Mouse (Mus musculus): ENCODE data around the gene Ngly1. TPM values are rescaled to one million over a fixed set of nuclear protein-coding genes. Genes with fewer than 3 reads are reported as not detected.
"Not testable (repeated sequence)": the region's sequence is repeated elsewhere in the genome, so short reads cannot be mapped to it uniquely, and the experiment has no call there.

Gene Ngly1
- polyA plus RNA-seq, 1 experiment from 2014 or later = 27.8 TPM

- H3K4me2 ChIP-seq (replicated peaks) = no peak overlapping the region
- H3K27me3 ChIP-seq (ENCODE audit: control insufficient read depth, insufficient read depth, low read length) = no peaks in the 10 kb centered on the region
- H3K9me3 ChIP-seq (ENCODE audit: control insufficient read depth, low read length) = no peaks in the 10 kb centered on the region
- no peak overlapping the region for H3K9ac ChIP-seq
- no peaks in the 10 kb centered on the region for H3K4me1 ChIP-seq (replicated peaks; ENCODE audit: control insufficient read depth, insufficient read depth, low read length)
- no peak for DNase-seq (ENCODE audit: low spot score)
- H3K36me3 ChIP-seq (replicated peaks; ENCODE audit: control insufficient read depth, insufficient read depth) = no peaks in the 10 kb centered on the region; the same call in 1 of the 2 replicates
- no peak for ATAC-seq (ENCODE audit: low FRiP score)
- H3K27ac ChIP-seq = no peak overlapping the region
- 59% methylated on average over 1 of the region's 1 CpGs for WGBS
- H3K4me3 ChIP-seq (replicated peaks; ENCODE audit: low read length) = no peak overlapping the region
Measured at GRCm38 (mm10) chr14:16292371-16292770, 43.3 kb downstream of the Ngly1 start.

DNA sequence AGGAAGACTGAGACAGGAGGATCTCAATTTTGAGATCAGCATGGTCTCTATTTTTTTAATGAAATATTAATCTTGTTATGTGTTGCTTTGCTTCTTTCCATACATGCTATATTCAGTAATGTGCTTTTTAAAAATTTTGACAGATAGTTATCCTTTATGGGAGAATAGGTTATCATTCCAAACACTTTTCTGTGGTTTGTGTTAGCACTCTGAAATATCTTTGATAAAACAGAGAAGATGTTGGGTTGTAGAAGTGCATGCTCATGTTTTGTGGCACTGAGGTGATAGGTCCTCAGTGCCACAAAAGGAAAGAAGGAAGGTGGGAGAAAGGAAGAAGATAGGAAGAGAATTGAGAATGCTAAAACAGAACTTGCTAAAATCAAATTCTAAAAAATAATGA lies 43.9 kb downstream of the Ngly1 start:
- Histone ChIP-seq H3K4me2 (replicated peaks) (no peak overlapping the region), H3K4me3 (replicated peaks; ENCODE audit: low read length) (no peak overlapping the region), H3K36me3 (replicated peaks; ENCODE audit: control insufficient read depth, insufficient read depth) (no peaks in the 10 kb centered on the region; the same call in 1 of the 2 replicates), H3K4me1 (replicated peaks; ENCODE audit: control insufficient read depth, insufficient read depth, low read length) (no peaks in the 10 kb centered on the region), H3K9me3 (ENCODE audit: control insufficient read depth, low read length) (no peaks in the 10 kb centered on the region), H3K27ac (no peak overlapping the region), H3K27me3 (ENCODE audit: control insufficient read depth, insufficient read depth, low read length) (no peaks in the 10 kb centered on the region), H3K9ac (no peak overlapping the region)
- ATAC-seq (ENCODE audit: low FRiP score) = no peak
- DNase-seq (ENCODE audit: low spot score) = no peak

DNA sequence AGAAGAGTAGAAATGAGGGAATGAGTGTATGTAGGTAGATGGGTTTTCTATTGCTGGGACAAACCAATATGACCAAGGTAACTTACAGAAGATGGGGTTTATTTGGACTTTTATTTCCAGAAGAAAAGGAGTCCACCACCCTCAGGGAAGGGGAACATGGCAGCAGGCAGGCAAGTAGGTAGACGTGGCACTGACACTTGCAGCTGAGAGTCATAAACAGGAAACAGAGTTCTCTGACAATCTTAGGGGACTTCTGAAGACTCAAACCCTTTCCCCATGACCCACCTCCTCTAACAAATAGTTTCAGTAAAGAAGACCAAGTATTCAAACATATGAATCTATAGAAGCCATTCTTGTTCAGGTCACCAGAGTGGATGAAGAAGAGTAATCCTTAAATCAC lies 44.8 kb downstream of the Ngly1 start:
- Histone ChIP-seq H3K9ac (no peak overlapping the region), H3K27me3 (ENCODE audit: control insufficient read depth, insufficient read depth, low read length) (no peaks in the 10 kb centered on the region), H3K9me3 (ENCODE audit: control insufficient read depth, low read length) (no peaks in the 10 kb centered on the region), H3K36me3 (replicated peaks; ENCODE audit: control insufficient read depth, insufficient read depth) (no peaks in the 10 kb centered on the region; the same call in 1 of the 2 replicates), H3K27ac (no peak overlapping the region), H3K4me3 (replicated peaks; ENCODE audit: low read length) (no peak overlapping the region), H3K4me1 (replicated peaks; ENCODE audit: control insufficient read depth, insufficient read depth, low read length) (no peaks in the 10 kb centered on the region), H3K4me2 (replicated peaks) (no peak overlapping the region)
- no peak for ATAC-seq (ENCODE audit: low FRiP score)
- WGBS = 89% methylated on average over 1 of the region's 1 CpGs
- DNase-seq (ENCODE audit: low spot score) = no peak

DNA sequence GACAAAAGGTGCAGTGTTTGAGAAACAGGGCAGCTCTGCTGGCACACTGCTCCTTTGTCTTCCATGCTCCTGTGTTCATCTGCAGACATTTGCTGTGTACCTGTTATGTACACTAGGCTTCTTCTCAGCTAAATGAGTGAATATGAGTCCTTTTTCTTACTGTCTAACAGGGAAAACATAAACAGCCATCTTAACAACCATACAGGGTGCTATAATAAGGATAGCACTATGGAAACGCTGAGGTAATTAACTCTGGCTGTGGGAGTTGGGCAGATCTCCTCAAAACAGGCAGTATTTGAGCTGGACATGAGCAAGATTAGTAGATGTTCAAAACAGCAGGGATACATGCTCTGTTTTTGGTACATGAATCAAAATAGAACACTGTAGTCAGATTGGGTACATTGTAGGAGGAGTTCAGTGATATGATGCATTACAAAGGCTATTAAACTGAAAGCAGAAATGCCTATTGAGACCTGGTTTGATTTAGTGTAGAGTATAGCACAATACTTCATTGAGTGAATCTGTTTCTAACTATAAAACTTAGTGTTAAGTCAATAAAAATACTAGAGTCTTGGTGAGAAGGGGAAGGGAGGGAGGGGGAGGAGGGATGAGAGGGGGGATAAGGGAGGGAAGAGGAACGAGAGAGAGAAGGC lies 47.9 kb downstream of the Ngly1 start:
- ATAC-seq (ENCODE audit: low FRiP score) (no peak), DNase-seq (ENCODE audit: low spot score) (no peak)
- H3K4me3 ChIP-seq (replicated peaks; ENCODE audit: low read length) = no peak overlapping the region
- no peaks in the 10 kb centered on the region for H3K9me3 ChIP-seq (ENCODE audit: control insufficient read depth, low read length)
- H3K4me1 ChIP-seq (replicated peaks; ENCODE audit: control insufficient read depth, insufficient read depth, low read length) = no peaks in the 10 kb centered on the region
- 58% methylated on average over 2 of the region's 2 CpGs for WGBS
- no peak overlapping the region; the same call in 1 of the 2 replicates for H3K27ac ChIP-seq
- no peak overlapping the region for H3K9ac ChIP-seq
- no peak overlapping the region for H3K4me2 ChIP-seq (replicated peaks)
- no peaks in the 10 kb centered on the region for H3K36me3 ChIP-seq (replicated peaks; ENCODE audit: control insufficient read depth, insufficient read depth)
- H3K27me3 ChIP-seq (ENCODE audit: control insufficient read depth, insufficient read depth, low read length) = no peaks in the 10 kb centered on the region

GRCm38 (mm10) chr14:16301735-16302134 lies 52.7 kb downstream of the Ngly1 start:
- ATAC-seq (ENCODE audit: low FRiP score) = no peak
- Histone ChIP-seq H3K27ac (no peak overlapping the region), H3K36me3 (replicated peaks; ENCODE audit: control insufficient read depth, insufficient read depth) (peaks cover 6% of the 10 kb centered on the region; the same call in 1 of the 2 replicates), H3K9me3 (ENCODE audit: control insufficient read depth, low read length) (no peaks in the 10 kb centered on the region), H3K4me1 (replicated peaks; ENCODE audit: control insufficient read depth, insufficient read depth, low read length) (no peaks in the 10 kb centered on the region), H3K9ac (no peak overlapping the region), H3K4me3 (replicated peaks; ENCODE audit: low read length) (no peak overlapping the region), H3K4me2 (replicated peaks) (no peak overlapping the region), H3K27me3 (ENCODE audit: control insufficient read depth, insufficient read depth, low read length) (no peaks in the 10 kb centered on the region)
- no peak for DNase-seq (ENCODE audit: low spot score)
- 94% methylated on average over 5 of the region's 5 CpGs for WGBS

DNA sequence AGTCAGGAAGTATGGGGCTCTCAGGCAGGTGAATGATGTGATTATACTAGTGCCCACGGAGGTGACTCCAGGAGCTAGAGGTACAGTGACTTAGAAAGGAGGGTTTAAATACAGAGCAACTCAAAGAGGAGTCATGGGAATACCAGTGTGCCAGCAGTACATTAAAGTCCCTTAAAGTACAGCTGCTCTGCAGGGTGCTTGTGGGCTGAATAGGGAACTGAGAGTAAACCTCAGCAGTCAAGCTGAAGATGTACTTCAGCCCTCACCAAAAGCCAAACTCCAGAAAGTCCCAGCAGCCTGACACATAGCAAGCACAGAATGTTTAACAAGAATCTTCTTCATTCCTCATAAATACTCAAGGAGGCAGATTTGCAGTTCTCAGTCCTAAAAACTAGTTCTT lies 53.6 kb downstream of the Ngly1 start:
- no peak for DNase-seq (ENCODE audit: low spot score)
- ATAC-seq (ENCODE audit: low FRiP score) = no peak
- Histone ChIP-seq H3K27ac (no peak overlapping the region), H3K9me3 (ENCODE audit: control insufficient read depth, low read length) (no peaks in the 10 kb centered on the region), H3K27me3 (ENCODE audit: control insufficient read depth, insufficient read depth, low read length) (no peaks in the 10 kb centered on the region), H3K4me1 (replicated peaks; ENCODE audit: control insufficient read depth, insufficient read depth, low read length) (no peaks in the 10 kb centered on the region), H3K4me2 (replicated peaks) (no peak overlapping the region), H3K36me3 (replicated peaks; ENCODE audit: control insufficient read depth, insufficient read depth) (peaks cover 6% of the 10 kb centered on the region; the same call in 1 of the 2 replicates), H3K4me3 (replicated peaks; ENCODE audit: low read length) (no peak overlapping the region), H3K9ac (no peak overlapping the region)
- WGBS = 41% methylated on average over 1 of the region's 1 CpGs

DNA sequence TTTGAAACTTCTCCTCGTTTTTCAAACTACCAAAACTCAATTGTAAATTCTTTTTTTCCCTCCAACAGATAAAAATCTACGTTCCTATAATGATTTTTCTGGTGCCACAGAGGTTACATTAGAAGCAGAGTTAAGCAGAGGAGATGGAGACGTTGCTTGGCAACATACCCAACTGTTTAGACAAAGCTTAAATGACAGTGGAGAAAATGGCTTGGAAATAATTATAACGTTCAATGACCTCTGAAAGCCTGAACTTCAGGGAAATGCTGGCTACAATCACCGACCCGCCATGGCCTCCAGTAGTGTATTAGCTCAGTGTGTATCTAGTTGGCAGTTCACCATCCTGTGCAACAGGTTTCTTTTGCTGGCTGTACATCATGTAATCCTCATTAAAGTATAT lies 61.7 kb downstream of the Ngly1 start:
- Histone ChIP-seq H3K4me3 (replicated peaks; ENCODE audit: low read length) (no peak overlapping the region), H3K27me3 (ENCODE audit: control insufficient read depth, insufficient read depth, low read length) (no peaks in the 10 kb centered on the region), H3K4me2 (replicated peaks) (no peak overlapping the region), H3K9ac (no peak overlapping the region), H3K9me3 (ENCODE audit: control insufficient read depth, low read length) (no peaks in the 10 kb centered on the region), H3K4me1 (replicated peaks; ENCODE audit: control insufficient read depth, insufficient read depth, low read length) (no peaks in the 10 kb centered on the region), H3K36me3 (replicated peaks; ENCODE audit: control insufficient read depth, insufficient read depth) (no peaks in the 10 kb centered on the region), H3K27ac (no peak overlapping the region)
- ATAC-seq (ENCODE audit: low FRiP score) = no peak
- DNase-seq (ENCODE audit: low spot score) = no peak
- WGBS = 51% methylated on average over 6 of the region's 6 CpGs

- no peaks in the 10 kb centered on the region for H3K27me3 ChIP-seq (ENCODE audit: control insufficient read depth, insufficient read depth, low read length)
- no peak overlapping the region for H3K27ac ChIP-seq
- ATAC-seq (ENCODE audit: low FRiP score) (no peak), DNase-seq (ENCODE audit: low spot score) (no peak)
- H3K4me1 ChIP-seq (replicated peaks; ENCODE audit: control insufficient read depth, insufficient read depth, low read length) = no peaks in the 10 kb centered on the region
- no peak overlapping the region for H3K4me3 ChIP-seq (replicated peaks; ENCODE audit: low read length)
- H3K36me3 ChIP-seq (replicated peaks; ENCODE audit: control insufficient read depth, insufficient read depth) = no peaks in the 10 kb centered on the region
- H3K9me3 ChIP-seq (ENCODE audit: control insufficient read depth, low read length) = no peaks in the 10 kb centered on the region
- WGBS = 84% methylated on average over 1 of the region's 1 CpGs
- H3K4me2 ChIP-seq (replicated peaks) = no peak overlapping the region
- H3K9ac ChIP-seq = no peak overlapping the region
Measured at GRCm38 (mm10) chr14:16312599-16312998, 63.5 kb downstream of the Ngly1 start.

DNA sequence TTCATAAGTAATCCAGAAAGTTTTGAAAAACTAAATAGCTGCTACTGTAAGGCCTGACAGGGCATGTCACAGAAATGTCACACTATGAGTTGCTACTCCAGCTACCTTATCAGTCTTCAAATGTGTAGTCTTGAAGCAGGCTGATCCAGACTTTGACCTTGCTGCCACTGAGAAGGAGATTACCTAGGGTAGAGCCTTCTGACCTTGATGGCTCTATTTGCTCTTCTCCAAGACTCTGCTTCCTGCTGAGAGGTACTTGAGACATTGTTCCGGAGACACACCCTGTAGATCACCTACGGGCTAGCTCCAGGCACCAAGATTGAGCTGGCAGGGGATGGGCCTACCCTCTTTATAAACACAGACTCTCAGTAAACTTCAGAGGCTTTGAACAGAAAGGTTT lies 64.0 kb downstream of the Ngly1 start:
- not testable (repeated sequence) for H3K4me3 ChIP-seq (replicated peaks; ENCODE audit: low read length); H3K4me1 ChIP-seq (replicated peaks; ENCODE audit: control insufficient read depth, insufficient read depth, low read length); H3K36me3 ChIP-seq (replicated peaks; ENCODE audit: control insufficient read depth, insufficient read depth); H3K9me3 ChIP-seq (ENCODE audit: control insufficient read depth, low read length); H3K27ac ChIP-seq; H3K27me3 ChIP-seq (ENCODE audit: control insufficient read depth, insufficient read depth, low read length); H3K9ac ChIP-seq; DNase-seq (ENCODE audit: low spot score); H3K4me2 ChIP-seq (replicated peaks); ATAC-seq (ENCODE audit: low FRiP score)
- WGBS = 86% methylated on average over 2 of the region's 2 CpGs
